Mouse (Mus musculus) T-helper 17 cell (primary cell): Measurements from ENCODE around the gene Atp1a1.

ENCODE experiments used
- in situ Hi-C, 2 experiments: fragments of 300-600 bp; cut with MboI, MseI; formaldehyde crosslinking; loops; 1 replicate in 1 of 2; 2 replicates in 1 of 2; pipeline ENCODE4 v1.15.1; 2025; ENCODE audit warnings: high pct_unique_total_duplicates in 2 of 2

Gene Atp1a1

GRCm38 (mm10) chr3:101594982-101595381, 9.5 kb downstream of the Atp1a1 start:
- in situ Hi-C loops: loop anchor here (5.0 to 25.0 kb wide), 3 partner anchors 212 to 1442 kb away; partner anchors contain the start of genes Gdap2 (in 1 of the 2) and Wdr3 (in 1 of the 2)

DNA sequence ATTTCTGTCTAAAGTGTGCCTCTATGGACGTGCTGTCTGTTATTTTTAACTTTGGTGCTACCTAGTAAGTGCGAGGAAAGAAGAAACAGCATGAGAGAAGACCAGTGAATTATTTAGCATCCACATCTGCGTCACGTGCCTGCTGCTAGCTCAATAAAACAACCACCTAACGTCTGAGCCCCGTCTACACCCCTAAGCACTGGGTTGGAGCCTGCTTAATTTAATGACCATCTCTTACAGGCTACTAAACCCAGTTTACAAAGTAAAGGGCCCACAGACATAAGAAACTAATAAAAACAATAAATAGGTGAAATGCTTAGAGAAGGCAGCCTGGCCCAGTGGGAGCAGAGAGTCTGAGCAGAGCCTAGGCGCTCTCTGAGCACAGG, 11.2 kb downstream of the Atp1a1 start:
- in situ Hi-C loops: loop anchor here (5.0 to 25.0 kb wide), 3 partner anchors 214 to 1444 kb away; partner anchors contain the start of genes Gdap2 (in 1 of the 2) and Wdr3 (in 1 of the 2)

GRCm38 (mm10) chr3:101592281-101593265, 11.9 kb downstream of the Atp1a1 start:
- in situ Hi-C loops: loop anchor here (5.0 to 25.0 kb wide), 3 partner anchors 215 to 1445 kb away; partner anchors contain the start of genes Gdap2 (in 1 of the 2) and Wdr3 (in 1 of the 2)

DNA sequence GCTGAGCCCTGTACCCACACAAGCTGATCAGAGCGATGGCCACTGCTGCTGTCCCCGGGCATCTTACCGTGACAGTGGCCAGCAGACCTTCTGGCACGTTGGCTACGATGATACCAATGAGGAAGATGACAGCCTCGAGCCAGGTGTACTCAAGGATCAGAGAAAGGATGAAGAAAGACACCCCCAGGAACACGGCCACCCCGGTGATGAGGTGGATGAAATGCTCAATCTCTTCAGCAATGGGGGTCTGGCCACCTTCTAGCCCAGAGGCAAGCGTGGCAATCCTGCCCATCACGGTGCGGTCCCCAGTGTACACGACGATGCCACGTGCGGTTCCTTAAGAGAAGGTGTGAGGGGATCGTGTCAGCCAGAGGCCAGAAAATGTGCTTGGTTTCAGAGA, 14.1 kb downstream of the Atp1a1 start:
- in situ Hi-C loops: loop anchor here (5.0 to 25.0 kb wide), 3 partner anchors 217 to 1447 kb away; partner anchors contain the start of genes Gdap2 (in 1 of the 2) and Wdr3 (in 1 of the 2)

GRCm38 (mm10) chr3:101588299-101588698, 16.2 kb downstream of the Atp1a1 start:
- in situ Hi-C loops: loop anchor here in 1 of 2 experiments (25.0 kb wide), 2 partner anchors 1426 to 1449 kb away; partner anchors contain the start of genes Gdap2 and Wdr3

- in situ Hi-C loops: loop anchor here in 1 of 2 experiments (25.0 kb wide), 2 partner anchors 1424 to 1451 kb away; partner anchors contain the start of genes Gdap2 and Wdr3
Observed at GRCm38 (mm10) chr3:101586794-101587193, 17.7 kb downstream of the Atp1a1 start.

- in situ Hi-C loops: loop anchor here in 1 of 2 experiments (25.0 kb wide), 2 partner anchors 1416 to 1459 kb away; partner anchors contain the start of genes Gdap2 and Wdr3
Observed at GRCm38 (mm10) chr3:101578072-101578471, 26.4 kb downstream of the Atp1a1 start.

DNA sequence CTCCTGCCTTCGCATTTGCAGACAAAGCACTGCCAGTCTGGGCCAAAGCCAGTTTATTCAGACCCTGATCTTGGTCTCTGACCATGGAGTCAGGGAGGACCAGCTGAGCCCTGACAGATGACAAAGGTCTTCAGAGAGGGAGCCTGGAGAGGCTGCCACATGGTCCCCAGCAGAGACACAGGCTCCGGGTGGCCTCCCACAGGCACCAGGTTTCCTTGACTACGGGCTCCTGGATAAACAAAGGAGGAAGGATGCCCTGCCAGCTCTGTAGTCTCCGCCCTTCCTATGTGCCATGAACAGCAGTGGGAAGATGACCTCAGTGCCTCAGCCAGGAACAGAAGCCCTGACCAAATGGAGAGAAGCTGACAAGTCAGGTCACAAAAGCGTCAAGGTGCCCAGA, 27.1 kb downstream of the Atp1a1 start:
- in situ Hi-C loops: loop anchor here in 1 of 2 experiments (25.0 kb wide), 2 partner anchors 1415 to 1460 kb away; partner anchors contain the start of genes Gdap2 and Wdr3

- in situ Hi-C loops: loop anchor here in 1 of 2 experiments (25.0 kb wide), 2 partner anchors 1413 to 1462 kb away; partner anchors contain the start of genes Gdap2 and Wdr3
Observed at GRCm38 (mm10) chr3:101575527-101576085, 28.9 kb downstream of the Atp1a1 start.

DNA sequence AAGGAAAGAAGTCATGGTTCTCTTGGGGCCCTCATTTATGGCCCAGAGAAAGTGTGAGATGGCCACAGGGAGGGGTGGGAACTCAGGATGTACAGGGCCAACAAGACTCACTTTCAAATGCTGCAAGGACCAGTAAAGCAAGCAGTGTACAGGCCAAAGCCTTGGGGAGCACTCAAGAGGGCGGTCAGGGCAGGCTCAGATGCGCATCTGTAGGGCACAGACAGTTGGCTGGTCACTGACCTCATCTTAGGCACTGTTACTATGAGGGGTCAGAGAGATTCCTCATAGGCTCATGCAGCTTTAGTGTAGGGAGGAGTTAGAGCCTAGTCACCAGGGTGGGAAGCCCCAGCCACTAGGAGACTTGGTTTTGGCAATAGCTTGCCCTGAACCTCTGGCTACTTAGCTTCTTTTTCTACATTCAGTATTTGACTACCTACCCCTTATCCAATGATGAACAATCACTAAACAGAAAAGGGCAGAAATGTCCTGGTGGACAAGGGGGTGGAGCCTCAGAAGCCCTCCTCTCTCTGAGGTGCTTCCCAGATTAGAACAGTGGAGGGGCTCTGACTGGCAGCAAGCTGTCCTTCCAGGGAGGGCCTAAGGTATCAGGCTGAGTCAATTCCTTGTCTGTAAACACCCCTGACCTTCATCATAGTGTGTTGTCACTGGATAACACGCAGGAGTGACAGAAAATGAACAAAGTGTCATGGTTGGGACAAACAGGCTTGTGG, 29.9 kb downstream of the Atp1a1 start:
- in situ Hi-C loops: loop anchor here in 1 of 2 experiments (25.0 kb wide), 2 partner anchors 1412 to 1463 kb away; partner anchors contain the start of genes Gdap2 and Wdr3

- in situ Hi-C loops: no loop called here
Observed at GRCm38 (mm10) chr3:101572991-101573390, 31.5 kb downstream of the Atp1a1 start.

DNA sequence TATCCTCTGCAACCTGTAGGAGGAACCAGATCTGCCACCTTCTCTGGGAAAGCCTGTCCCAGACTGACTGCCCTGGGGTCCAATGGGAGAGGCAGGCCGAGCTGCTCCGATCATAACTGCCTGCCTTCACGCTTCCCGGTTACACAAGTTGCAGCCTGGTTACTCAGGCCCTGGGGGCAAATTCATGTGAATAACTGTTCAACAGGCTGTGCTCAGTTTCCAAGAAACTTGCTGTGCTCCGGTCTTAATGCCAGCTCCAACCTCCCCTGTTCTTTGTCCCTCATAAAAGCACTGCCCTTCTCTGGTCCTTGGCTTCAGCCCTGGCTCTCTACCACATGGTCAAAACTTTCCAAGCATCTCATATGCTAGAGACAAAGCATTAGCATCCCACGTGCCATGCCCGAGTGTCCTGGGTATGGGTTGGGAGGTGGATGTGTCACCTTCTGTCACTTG, 32.3 kb downstream of the Atp1a1 start:
- in situ Hi-C loops: no loop called here

GRCm38 (mm10) chr3:101571515-101572130, 32.9 kb downstream of the Atp1a1 start:
- in situ Hi-C loops: no loop called here

- in situ Hi-C loops: no loop called here
Observed at GRCm38 (mm10) chr3:101570747-101571514, 33.6 kb downstream of the Atp1a1 start.

GRCm38 (mm10) chr3:101570246-101570645, 34.2 kb downstream of the Atp1a1 start:
- in situ Hi-C loops: no loop called here

DNA sequence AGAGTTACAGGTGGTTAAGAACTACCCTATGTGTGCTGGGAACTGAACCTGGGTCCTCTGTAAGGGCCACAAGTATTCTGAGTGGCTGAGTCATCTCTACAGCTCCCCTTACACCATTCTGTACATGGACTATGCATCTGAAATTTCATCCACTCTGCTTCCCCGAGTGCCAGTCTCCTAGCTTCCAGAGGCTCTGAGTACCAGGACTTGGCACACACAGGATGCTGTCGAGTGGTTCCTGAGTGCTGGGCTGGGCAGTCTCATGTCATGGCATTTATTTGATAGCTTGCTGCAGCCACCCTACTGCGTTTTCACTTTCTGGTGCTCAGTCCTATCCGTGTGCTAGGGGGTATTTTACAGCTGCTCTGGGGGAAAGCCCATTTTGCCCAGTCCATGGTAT, 35.9 kb downstream of the Atp1a1 start:
- in situ Hi-C loops: no loop called here

DNA sequence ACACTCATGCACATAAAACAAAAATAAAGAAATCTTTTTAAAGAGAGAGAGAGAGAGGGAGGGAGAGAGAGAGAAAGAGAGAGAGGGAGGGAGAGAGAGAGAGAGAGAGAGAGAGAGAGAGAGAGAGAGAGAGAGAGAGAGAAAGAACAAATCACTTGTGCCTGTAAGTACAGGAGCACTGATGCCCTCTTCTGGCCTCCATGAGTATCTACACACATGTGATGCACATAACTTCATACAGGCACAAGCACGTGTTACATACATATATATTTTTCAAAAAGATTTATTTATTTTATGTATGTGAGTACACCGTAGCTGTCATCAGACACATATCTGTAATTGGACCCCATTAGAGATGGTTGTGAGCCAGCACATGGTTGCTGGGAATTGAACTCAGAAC, 40.5 kb downstream of the Atp1a1 start:
- in situ Hi-C loops: no loop called here

DNA sequence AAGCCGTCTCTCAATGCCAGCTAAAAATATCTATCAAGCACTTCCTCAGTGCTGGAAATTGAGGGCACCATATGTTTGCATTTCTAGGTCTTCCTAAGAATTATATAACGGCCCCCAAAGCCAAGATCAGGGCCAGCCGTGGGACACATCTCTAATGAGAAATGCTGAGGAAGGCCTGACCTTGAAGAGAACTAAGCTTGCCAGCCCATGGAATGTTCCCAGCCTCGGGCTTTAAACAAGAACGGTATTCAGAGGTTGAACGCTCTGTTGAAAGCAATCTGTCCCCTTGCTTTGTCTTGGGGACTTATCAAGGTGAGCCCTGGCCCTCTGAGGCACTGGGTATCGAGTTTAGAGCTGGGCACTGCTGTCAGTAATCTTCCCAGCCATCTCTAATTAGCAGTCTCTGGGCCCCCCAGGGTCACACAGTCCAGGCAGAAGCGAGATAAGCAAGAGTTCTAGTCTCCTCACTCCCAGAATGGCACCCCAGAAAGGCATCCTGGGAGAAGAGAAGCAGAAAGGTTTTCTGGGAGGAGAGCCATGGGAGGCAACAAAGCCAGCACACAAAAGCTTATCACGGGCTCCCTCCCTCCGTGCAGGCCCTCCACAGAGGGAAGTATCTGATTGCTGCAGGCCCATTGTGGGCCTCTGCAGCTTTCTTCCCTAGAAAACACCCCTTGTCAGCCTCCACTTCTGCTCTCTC, 41.8 kb downstream of the Atp1a1 start:
- in situ Hi-C loops: no loop called here

DNA sequence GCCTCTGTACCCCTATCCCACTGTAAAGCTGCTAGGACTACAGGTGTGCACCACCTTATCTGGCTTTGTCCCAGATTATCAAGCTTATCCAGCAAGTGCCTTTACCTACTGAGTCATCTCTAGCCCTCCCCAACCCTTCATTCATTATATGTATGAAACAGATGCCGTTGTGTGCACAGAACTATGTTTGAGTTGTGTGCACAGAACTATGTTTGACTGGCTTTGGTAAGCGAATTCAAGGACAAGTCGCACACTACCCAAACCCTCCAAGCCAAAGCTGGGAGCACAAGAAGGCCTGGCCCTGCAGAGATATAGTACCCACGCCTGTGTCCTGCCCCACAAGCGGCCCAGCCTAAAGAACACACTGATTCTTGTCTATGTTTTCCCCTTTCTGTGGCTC, 42.5 kb downstream of the Atp1a1 start:
- in situ Hi-C loops: no loop called here
